Mouse (Mus musculus) liver, embryonic 11.5 days (tissue): ENCODE measurements around the gene Musk. TPM values are rescaled to one million over a fixed set of nuclear protein-coding genes. Genes with fewer than 3 reads are reported as not detected.

Experiments used
- ATAC-seq: fragments of 200-750 bp; cut with Nextera tagmentation; replicated peaks from 2 replicates; pipeline ENCODE4 v1.8.0; 2017; ENCODE audit warnings: moderate number of reproducible peaks, mild to moderate bottlenecking, moderate TSS enrichment, moderate library complexity; ENCODE audit not compliant: low FRiP score
- DNase-seq: peaks from one replicate; pipeline ENCODE4 v3.0.0-alpha.2; 2017; ENCODE audit warnings: low spot score
- H3K27ac ChIP-seq: fragments of 300-500 bp; sonication (generic); 2 replicates; pipeline ENCODE4 v1.5.1; 2014; ENCODE audit warnings: mild to moderate bottlenecking, low read depth, low read length, control low read depth
- H3K27me3 ChIP-seq: fragments of 300-500 bp; sonication (generic); replicated peaks from 2 replicates; pipeline ENCODE4 v1.6.1; 2014; ENCODE audit warnings: low read length, mixed read lengths; ENCODE audit not compliant: control insufficient read depth, insufficient read depth
- H3K36me3 ChIP-seq: fragments of 300-500 bp; sonication (generic); 2 replicates; pipeline ENCODE4 v1.6.1; 2014; ENCODE audit warnings: mild to moderate bottlenecking, low read length, moderate library complexity, mixed read lengths; ENCODE audit not compliant: control insufficient read depth, insufficient read depth
- H3K4me1 ChIP-seq: fragments of 300-500 bp; sonication (generic); replicated peaks from 2 replicates; pipeline ENCODE4 v1.6.1; 2014; ENCODE audit warnings: low read length, mixed read lengths; ENCODE audit not compliant: control insufficient read depth, insufficient read depth
- H3K4me2 ChIP-seq: fragments of 300-500 bp; sonication (generic); 2 replicates; pipeline ENCODE4 v1.6.1; 2014; ENCODE audit warnings: mild to moderate bottlenecking, control low read depth, moderate library complexity
- H3K4me3 ChIP-seq: fragments of 300-500 bp; sonication (generic); 2 replicates; pipeline ENCODE4 v1.5.1; 2014; ENCODE audit warnings: low read depth, low read length, control low read depth
- H3K9ac ChIP-seq: fragments of 300-500 bp; sonication (generic); 2 replicates; pipeline ENCODE4 v1.6.1; 2014; ENCODE audit warnings: low read depth, low read length, control low read depth
- H3K9me3 ChIP-seq: fragments of 300-500 bp; sonication (generic); 2 replicates; pipeline ENCODE4 v1.6.1; 2016; ENCODE audit warnings: low read length, inconsistent platforms, mixed read lengths; ENCODE audit not compliant: control insufficient read depth
- WGBS: fragments of 180-500 bp; shearing (Covaris S2); extraction: QIAGEN DNeasy Blood & Tissue Kit; methylation state at CpG from one replicate; pipeline ENCODE4 v1.1.7; 2014; 5-methylcytosine and 5-hydroxymethylcytosine counted together
- polyA plus RNA-seq: library from polyadenylated mRNA; unstranded; fragments of >200 nt; fragmentation: Nextera tagmentation; extraction: Ambion mirVana; gene quantifications from 2 replicates; pipeline ENCODE4 v1.2.1, GENCODE M21; 2014

Gene Musk
- polyA plus RNA-seq, 1 experiment from 2014 or later = not detected

DNA sequence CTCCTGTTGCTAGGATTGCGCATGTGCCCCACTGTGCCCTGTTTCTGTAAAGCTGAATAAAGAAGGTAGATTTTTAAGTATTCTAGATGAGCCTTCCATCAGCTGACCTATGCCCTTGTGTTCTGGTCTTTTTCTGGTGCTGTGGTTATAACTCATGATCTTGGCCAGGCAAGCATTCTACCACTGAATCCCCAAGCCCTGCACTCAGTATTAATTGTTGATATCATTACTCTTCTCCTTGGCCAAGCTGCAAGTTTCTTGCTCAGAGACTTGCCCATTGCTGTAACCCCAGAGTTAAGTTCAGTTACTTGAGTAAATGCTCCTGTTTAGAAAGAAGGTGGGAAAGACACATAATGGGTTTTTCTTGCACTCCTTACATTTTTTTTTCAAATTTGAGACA lies 14.8 kb upstream of the Musk start:
- 93% methylated on average over 1 of the region's 1 CpGs for WGBS
- Histone ChIP-seq H3K27ac (no peak overlapping the region), H3K9me3 (no peaks in the 10 kb centered on the region), H3K36me3 (no peaks in the 10 kb centered on the region), H3K27me3 (no peaks in the 10 kb centered on the region), H3K4me1 (no peaks in the 10 kb centered on the region; the same call in 1 of the 2 replicates), H3K4me3 (no peak overlapping the region), H3K9ac (no peak overlapping the region), H3K4me2 (no peak overlapping the region)
- DNase-seq (no peak), ATAC-seq (no peak)

DNA sequence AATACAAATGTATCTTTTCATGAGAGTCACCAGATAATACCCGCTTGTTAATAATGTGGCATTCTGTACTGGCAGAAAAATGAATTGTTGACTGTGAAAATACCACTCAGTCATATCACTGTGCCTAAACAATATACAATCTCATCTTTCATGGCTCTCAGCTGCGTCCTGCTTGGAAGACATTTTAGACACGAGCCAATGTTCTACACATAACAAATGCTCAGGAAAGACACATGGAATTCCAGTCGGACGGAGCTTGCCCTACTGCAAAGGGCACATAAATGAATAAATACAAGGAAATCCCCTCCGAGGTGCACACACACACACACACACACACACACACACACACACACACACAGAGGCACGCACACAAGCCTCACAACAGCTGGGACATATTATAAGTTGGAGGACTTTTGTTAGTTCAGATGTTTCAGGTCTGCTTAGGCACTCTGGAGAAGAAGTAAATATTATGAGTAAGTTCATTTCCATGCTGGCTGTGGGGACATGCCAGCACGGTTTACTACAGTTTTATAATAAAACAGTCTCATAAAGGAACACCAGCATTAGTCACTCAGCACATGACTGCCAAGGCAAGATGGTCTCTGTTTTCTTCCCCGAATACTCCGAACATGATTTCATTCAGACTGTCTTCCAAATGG lies 14.1 kb upstream of the Musk start:
- Histone ChIP-seq H3K27me3 (no peaks in the 10 kb centered on the region), H3K9me3 (no peaks in the 10 kb centered on the region), H3K4me2 (no peak overlapping the region), H3K36me3 (no peaks in the 10 kb centered on the region), H3K4me1 (no peaks in the 10 kb centered on the region; the same call in 1 of the 2 replicates), H3K4me3 (no peak overlapping the region), H3K27ac (no peak overlapping the region), H3K9ac (no peak overlapping the region)
- DNase-seq = no peak
- 70% methylated on average over 10 of the region's 10 CpGs for WGBS
- no peak for ATAC-seq

DNA sequence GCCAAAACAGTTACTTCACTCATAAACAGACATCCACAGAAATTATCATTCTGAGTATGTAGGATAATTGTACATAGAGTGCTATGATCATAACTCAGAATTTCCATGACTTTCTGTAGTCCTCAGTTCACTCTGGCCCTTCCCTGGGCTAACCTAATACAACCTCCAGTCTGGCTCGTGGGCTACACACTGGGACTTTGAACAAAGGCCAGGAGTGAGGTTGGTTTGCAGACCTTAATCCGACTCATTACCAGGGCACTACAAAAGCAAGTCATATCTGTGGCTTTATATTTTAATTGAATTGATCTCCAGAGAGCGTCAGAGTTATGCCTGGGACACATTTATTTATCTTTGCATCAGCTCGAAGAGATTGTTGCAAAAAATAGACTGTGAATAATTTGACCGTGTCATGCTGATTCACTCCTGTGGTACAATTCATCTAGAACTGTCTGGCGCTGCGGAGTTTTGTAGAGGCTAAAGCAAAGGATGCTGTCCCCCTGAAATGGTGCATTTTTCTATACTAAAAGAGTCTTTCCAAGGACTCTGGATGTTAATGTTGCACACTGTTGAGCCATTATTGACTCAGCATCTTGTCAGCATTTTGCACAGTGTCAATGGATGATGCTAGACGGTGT lies 10.4 kb upstream of the Musk start:
- Histone ChIP-seq H3K4me3 (no peak overlapping the region), H3K4me1 (no peaks in the 10 kb centered on the region), H3K4me2 (no peak overlapping the region), H3K9ac (no peak overlapping the region), H3K27me3 (no peaks in the 10 kb centered on the region), H3K9me3 (no peaks in the 10 kb centered on the region), H3K36me3 (no peaks in the 10 kb centered on the region), H3K27ac (no peak overlapping the region)
- WGBS = 67% methylated on average over 8 of the region's 8 CpGs
- ATAC-seq = no peak
- no peak for DNase-seq

DNA sequence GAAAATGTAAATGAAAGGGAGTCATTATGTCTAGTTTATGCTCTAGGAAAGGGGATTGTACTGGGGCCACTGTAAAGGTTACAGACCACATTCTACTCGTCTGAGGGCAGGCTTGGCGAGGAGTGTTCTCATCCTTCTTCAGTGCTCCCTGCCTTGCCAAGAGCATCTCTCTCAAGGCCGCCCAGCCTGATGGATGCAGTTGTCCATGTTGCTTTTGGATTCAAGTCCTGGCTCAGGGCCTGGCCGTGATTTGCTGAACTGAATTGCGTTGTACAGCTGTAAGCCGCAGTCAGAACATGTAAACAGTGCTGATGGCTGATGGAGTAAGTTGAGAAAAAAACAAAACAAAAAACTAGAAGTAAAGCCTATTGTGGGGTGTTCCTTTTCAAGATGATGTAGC lies 7.4 kb upstream of the Musk start:
- Histone ChIP-seq H3K27me3 (no peaks in the 10 kb centered on the region), H3K27ac (no peak overlapping the region), H3K4me2 (no peak overlapping the region), H3K9ac (no peak overlapping the region), H3K4me1 (no peaks in the 10 kb centered on the region), H3K9me3 (no peaks in the 10 kb centered on the region), H3K4me3 (no peak overlapping the region), H3K36me3 (no peaks in the 10 kb centered on the region)
- 86% methylated on average over 6 of the region's 6 CpGs for WGBS
- no peak for DNase-seq
- no peak for ATAC-seq

DNA sequence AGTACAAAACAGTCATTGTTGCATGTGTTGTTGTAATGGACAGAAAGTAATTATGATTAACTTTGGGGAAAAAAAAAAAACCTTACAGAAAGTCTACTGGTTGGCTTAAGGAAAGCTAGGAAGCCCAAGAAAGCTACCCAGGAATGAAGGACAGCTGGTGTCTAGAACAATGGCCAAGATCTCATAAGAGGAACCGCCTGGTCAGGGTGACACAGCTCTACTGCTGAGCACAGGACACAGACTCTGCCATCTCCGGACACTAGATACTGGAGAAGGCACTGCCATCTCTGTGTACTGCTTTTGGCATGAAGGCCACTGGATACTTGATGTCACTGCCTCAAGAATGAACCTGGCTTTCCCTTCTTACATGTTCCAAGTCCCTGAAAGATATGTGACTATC lies 5.6 kb upstream of the Musk start:
- ATAC-seq = no peak
- Histone ChIP-seq H3K9me3 (no peaks in the 10 kb centered on the region), H3K36me3 (no peaks in the 10 kb centered on the region), H3K9ac (no peak overlapping the region), H3K4me1 (no peaks in the 10 kb centered on the region), H3K4me3 (no peak overlapping the region), H3K27me3 (no peaks in the 10 kb centered on the region), H3K4me2 (no peak overlapping the region), H3K27ac (no peak overlapping the region)
- 72% methylated on average over 2 of the region's 2 CpGs for WGBS
- no peak for DNase-seq

DNA sequence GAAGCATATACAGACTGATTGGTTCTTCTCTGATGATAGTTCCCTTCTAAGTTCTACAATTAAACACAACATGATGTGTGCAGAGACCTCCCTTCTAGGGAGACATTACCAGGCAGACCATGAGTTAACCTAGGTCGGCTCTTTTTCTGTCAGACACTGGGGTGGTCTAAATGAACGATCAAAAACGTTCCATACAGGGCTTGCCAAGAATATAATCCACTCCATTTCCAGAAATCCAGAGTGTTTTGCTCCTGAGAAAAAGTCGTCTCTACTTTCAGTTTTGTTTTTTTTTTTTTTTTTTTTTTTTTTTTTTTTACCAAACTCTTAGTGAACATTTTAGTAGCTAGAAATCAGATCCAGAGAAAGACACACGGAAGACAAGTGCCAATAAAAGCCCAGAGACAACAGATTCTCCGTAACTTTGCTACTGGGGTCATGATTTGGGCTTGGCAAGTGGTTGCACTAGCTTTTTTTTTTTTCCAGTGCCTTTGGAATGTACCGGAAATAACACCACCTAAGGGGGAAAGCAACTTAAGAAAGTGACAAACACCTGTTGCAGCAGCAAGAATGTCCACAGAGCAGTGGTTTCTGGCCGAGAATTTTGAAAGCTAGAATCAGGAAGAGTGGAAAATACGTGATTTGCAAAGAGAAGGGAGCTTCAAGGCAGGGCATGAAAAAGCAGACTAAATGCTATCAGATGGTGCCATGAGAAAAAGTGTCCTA lies 769 bp downstream of the Musk start:
- DNase-seq (no peak), ATAC-seq (no peak)
- Histone ChIP-seq H3K9ac (no peak overlapping the region), H3K27ac (no peak overlapping the region), H3K4me3 (no peak overlapping the region), H3K36me3 (no peaks in the 10 kb centered on the region), H3K4me2 (no peak overlapping the region), H3K27me3 (no peaks in the 10 kb centered on the region), H3K4me1 (no peaks in the 10 kb centered on the region), H3K9me3 (no peaks in the 10 kb centered on the region)
- 73% methylated on average over 9 of the region's 9 CpGs for WGBS

DNA sequence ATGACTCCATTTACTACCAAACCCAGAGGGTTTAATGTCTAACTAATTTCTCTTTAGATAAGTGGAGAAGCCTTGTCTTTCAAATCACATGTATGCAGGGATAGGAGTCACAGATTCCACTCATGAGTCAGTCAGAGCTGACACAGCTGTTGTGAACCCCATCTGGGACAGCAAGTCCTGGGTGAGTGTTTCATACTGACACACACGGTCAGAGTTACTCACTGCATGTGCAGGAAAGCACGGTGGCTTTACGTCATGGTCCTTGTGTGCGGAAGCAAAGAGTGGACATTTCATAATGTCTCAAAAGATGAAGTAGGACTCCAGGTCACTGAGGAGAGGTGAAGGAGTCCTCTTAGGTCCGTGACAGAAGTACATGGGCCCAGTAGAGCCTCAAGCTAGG lies 3.0 kb downstream of the Musk start:
- Histone ChIP-seq H3K4me1 (no peaks in the 10 kb centered on the region), H3K4me3 (no peak overlapping the region), H3K9ac (no peak overlapping the region), H3K9me3 (no peaks in the 10 kb centered on the region), H3K36me3 (no peaks in the 10 kb centered on the region), H3K27me3 (no peaks in the 10 kb centered on the region), H3K4me2 (no peak overlapping the region), H3K27ac (no peak overlapping the region)
- ATAC-seq (no peak), DNase-seq (no peak)
- 78% methylated on average over 5 of the region's 5 CpGs for WGBS

DNA sequence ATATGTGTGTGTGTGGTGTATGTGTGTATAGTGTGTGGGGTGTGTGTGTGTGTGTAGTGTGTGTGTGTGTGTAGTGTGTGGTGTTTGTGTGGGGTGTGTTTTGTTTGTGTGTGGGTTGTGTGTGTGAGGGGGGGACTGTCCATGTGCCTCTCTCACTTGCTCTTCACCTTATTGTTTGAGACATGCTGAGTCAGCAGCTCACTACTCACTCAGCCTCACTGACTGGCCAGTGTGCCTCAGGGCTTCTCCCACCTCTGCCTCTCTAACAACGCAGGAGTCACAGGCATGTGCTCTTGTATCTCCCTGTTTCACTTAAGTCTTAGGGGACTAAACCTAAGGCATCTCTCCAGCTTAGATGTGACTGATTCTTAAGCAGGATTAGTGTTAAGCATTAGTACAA lies 6.1 kb downstream of the Musk start:
- no peaks in the 10 kb centered on the region for H3K9me3 ChIP-seq
- H3K9ac ChIP-seq = no peak overlapping the region
- no peak overlapping the region for H3K4me3 ChIP-seq
- no peaks in the 10 kb centered on the region for H3K36me3 ChIP-seq
- WGBS = 55% methylated on average over 1 of the region's 1 CpGs
- no peaks in the 10 kb centered on the region for H3K27me3 ChIP-seq
- no peak overlapping the region for H3K27ac ChIP-seq
- no peaks in the 10 kb centered on the region for H3K4me1 ChIP-seq
- H3K4me2 ChIP-seq = no peak overlapping the region
- no peak for DNase-seq
- ATAC-seq = no peak

DNA sequence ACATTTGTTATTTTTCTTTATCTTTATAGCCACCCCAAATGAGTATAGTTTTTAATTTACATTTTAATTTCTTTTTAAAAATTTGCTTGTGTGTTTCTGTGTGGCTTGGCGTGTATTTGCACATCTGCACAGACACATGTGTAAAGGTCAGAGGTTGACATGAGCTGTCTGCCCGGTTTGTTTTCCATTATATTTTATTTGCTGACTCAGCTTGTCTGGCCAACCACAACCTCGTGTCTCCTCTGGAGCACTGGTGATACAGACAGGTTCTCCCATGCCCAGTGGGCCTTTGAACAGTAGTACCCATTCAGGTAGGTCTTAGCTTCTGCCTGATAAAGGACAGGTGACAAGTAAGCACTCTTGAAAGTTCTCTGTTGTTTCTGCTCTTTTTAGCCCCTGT lies 7.3 kb downstream of the Musk start:
- ATAC-seq (no peak), DNase-seq (no peak)
- H3K36me3 ChIP-seq = no peaks in the 10 kb centered on the region
- no peaks in the 10 kb centered on the region for H3K27me3 ChIP-seq
- no peaks in the 10 kb centered on the region for H3K4me1 ChIP-seq
- 76% methylated on average over 3 of the region's 3 CpGs for WGBS
- no peak overlapping the region for H3K4me2 ChIP-seq
- no peak overlapping the region for H3K4me3 ChIP-seq
- H3K27ac ChIP-seq = no peak overlapping the region
- no peak overlapping the region for H3K9ac ChIP-seq
- no peaks in the 10 kb centered on the region for H3K9me3 ChIP-seq
